Mouse (Mus musculus): Measurements from ENCODE around the gene Gm11361. TPM values are rescaled to one million over a fixed set of nuclear protein-coding genes. Genes with fewer than 3 reads are reported as not detected.

Gene Gm11361
- polyA plus RNA-seq (2015; fragmentation: Nextera tagmentation; extraction: Ambion mirVana): 2.6 and 3.0 TPM in 2 replicates

DNA sequence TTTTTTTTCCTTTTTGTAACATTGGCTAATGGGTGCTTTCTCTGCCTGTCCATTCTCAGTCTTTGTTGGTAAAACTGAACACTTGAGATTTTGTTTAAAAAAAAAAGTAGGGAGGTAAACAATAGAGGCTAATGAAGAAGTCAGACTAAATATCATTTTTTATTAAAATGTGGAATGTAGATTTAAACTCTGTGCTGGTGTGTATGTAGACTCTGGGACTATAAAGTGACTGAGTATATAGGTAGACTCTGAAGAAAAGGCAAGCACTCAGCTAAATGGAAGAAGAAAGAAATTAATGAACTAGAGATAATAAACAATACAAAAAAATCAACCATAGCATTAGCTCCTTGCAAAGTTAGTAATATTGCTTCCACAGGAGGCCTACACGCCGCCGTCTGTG is at the start of gene Gm11361:
Gene Gm11361, plus strand, starts transcription at position 301 of the 400 bp plus-strand sequence.
- no peaks in the 10 kb centered on the region for H3K36me3 ChIP-seq
- no peak within 1 kb of the TSS for H3K4me2 ChIP-seq
- no peak within 1 kb of the TSS for H3K9ac ChIP-seq
- H3K9me3 ChIP-seq: no peaks in the 10 kb centered on the region
- no peak within 1 kb of the TSS for H3K27ac ChIP-seq (replicated peaks)
- H3K4me1 ChIP-seq (replicated peaks): no peaks in the 10 kb centered on the region
- WGBS: 96% methylated on average over 3 of the region's 3 CpGs
- no peak within 1 kb of the TSS for H3K4me3 ChIP-seq
- H3K27me3 ChIP-seq: no peaks in the 10 kb centered on the region
- no peak for ATAC-seq (ENCODE audit: low FRiP score, low read depth)

DNA sequence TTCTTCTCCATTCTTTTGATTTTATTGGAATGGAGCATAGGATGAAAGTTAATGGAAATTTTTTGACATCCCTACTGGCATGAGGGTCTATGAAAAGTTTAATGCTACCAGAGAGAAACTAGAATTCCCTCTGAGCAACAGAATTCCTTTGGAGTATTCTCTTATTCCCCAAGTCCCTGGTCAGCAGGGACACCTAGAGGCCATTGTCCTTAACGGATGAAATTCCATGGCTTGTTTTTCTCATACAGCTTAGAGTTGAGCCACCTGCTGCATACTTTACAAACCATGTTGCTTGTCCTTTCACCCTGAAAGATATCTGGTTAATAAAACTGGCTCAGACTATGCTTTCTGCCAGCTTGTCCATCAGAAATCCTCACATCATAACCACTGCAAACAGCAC is 7.1 kb downstream of the Gm11361 start:
- Histone ChIP-seq H3K27me3 (no peaks in the 10 kb centered on the region), H3K36me3 (no peaks in the 10 kb centered on the region), H3K4me2 (no peak overlapping the region), H3K4me3 (no peak overlapping the region), H3K27ac (replicated peaks) (no peak overlapping the region), H3K9me3 (no peaks in the 10 kb centered on the region), H3K4me1 (replicated peaks) (no peaks in the 10 kb centered on the region), H3K9ac (no peak overlapping the region)
- no peak for ATAC-seq (ENCODE audit: low FRiP score, low read depth)
- WGBS: 13% methylated on average over 1 of the region's 1 CpGs

DNA sequence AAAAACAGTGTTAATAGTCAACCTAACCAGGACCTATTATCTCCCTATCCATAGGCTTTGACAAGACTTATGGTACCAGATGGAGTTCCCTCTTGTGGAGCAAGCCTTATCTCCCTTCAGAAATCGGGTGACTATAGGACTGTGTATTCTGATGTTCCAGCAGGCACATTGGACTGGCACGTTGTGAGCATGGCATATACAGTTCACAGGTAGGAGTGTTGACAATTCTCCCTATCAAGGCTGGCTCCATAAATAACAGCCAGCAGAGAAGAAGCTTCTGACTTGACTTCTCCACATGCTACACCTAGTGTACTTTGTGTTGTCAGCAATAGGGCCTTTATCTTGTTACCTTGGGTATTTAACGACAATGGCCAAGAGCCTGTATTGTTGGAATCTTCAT is 30.0 kb downstream of the Gm11361 start:
- H3K9ac ChIP-seq: no peak overlapping the region
- no peak overlapping the region for H3K4me3 ChIP-seq
- no peaks in the 10 kb centered on the region for H3K9me3 ChIP-seq
- H3K36me3 ChIP-seq: no peaks in the 10 kb centered on the region
- H3K27me3 ChIP-seq: no peaks in the 10 kb centered on the region
- H3K27ac ChIP-seq (replicated peaks): no peak overlapping the region
- H3K4me2 ChIP-seq: no peak overlapping the region
- no peak for ATAC-seq (ENCODE audit: low FRiP score, low read depth)
- 91% methylated on average over 3 of the region's 3 CpGs for WGBS
- H3K4me1 ChIP-seq (replicated peaks): no peaks in the 10 kb centered on the region

DNA sequence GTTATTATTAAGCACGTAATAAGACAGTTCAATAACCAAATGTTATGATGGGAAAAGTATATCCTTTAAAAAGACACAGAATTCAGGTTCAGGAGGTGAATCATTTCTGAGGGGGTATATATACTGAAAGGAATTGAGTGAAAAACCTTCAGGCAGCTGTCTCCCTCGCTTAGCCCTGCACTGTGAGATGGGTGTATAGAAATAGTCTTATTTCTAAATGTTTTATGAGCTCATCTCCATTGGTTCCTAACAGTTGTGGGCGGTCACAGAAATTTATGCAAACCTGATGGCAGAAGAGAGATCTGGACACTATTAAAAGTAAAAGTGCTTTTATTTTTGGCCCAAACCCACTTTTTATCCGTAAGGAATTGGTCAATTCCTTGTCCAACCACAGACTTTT is 36.9 kb downstream of the Gm11361 start:
- no peak for ATAC-seq (ENCODE audit: low FRiP score, low read depth)
- H3K9ac ChIP-seq: no peak overlapping the region
- WGBS: 63% methylated on average over 4 of the region's 4 CpGs
- no peak overlapping the region for H3K4me3 ChIP-seq
- H3K9me3 ChIP-seq: no peaks in the 10 kb centered on the region
- H3K27me3 ChIP-seq: no peaks in the 10 kb centered on the region
- peaks cover 26% of the 10 kb centered on the region for H3K4me1 ChIP-seq (replicated peaks)
- H3K36me3 ChIP-seq: no peaks in the 10 kb centered on the region
- H3K27ac ChIP-seq (replicated peaks): peak overlapping the region; percentile 80
- no peak overlapping the region for H3K4me2 ChIP-seq

DNA sequence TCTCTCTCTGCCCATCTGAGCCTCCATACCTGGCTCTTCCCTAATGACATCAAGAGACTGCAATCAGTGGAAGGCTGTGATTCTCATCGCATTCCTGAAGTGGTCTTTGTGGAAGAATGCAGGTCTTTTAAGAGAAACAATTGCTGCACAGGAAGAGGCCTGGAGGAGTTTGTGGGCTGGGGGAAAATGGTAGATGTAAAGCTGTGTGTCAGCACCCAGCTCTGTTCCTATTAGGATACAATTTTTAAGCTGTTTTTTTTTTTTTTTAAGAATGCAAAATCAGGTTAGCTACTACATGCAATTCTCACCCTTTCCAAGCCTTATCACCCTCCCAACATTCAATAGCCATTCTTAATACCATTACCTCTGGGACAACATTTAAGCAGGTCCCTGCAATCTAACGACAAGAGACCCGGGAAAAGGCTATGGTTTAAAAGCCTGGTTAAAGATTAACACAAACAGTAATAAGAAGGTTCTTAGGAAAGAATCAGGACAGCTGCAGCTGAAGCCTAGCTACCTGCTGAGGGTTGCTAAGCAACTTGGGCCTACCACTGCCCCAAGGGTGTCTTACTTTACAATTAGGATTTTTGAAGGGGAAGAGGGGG is 37.5 kb downstream of the Gm11361 start:
- no peak overlapping the region for H3K9ac ChIP-seq
- no peaks in the 10 kb centered on the region for H3K9me3 ChIP-seq
- no peaks in the 10 kb centered on the region for H3K36me3 ChIP-seq
- H3K4me2 ChIP-seq: 0 out of 2 replicates have a peak overlapping the region, but pooled peaks have one; percentile 27
- no peak overlapping the region for H3K4me3 ChIP-seq
- H3K27ac ChIP-seq (replicated peaks): peak overlapping the region; percentile 80
- no peaks in the 10 kb centered on the region for H3K27me3 ChIP-seq
- WGBS: 1% methylated on average over 3 of the region's 3 CpGs
- peak; percentile 86 for ATAC-seq (ENCODE audit: low FRiP score, low read depth)
- H3K4me1 ChIP-seq (replicated peaks): peaks cover 26% of the 10 kb centered on the region

DNA sequence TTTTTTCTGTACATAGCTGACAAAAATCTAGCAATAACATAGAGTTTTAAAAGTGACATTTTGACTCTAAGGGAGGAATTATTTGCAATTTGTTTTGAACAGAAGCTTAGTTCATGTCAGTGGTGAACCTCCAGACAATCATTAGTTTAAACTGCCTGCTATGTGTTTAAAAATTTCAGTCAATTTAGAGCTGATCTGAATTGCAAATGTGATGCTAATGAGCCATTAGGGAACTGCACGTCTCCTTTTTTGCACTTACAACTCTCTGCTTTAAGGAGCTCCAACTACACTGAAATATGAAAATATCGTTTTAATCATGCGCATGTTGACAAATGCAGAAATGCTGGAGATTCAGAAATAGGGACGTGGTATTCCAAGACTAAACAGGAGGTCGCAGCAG is 38.2 kb downstream of the Gm11361 start:
- 22% methylated on average over 5 of the region's 5 CpGs for WGBS
- H3K4me3 ChIP-seq: no peak overlapping the region
- H3K4me2 ChIP-seq: peak overlapping the region; percentile 27; the same call in 1 of the 2 replicates
- ATAC-seq (ENCODE audit: low FRiP score, low read depth): peak; percentile 71
- peak overlapping the region; percentile 79 for H3K27ac ChIP-seq (replicated peaks)
- H3K36me3 ChIP-seq: no peaks in the 10 kb centered on the region
- no peaks in the 10 kb centered on the region for H3K9me3 ChIP-seq
- no peaks in the 10 kb centered on the region for H3K27me3 ChIP-seq
- no peak overlapping the region for H3K9ac ChIP-seq
- peaks cover 26% of the 10 kb centered on the region for H3K4me1 ChIP-seq (replicated peaks)

DNA sequence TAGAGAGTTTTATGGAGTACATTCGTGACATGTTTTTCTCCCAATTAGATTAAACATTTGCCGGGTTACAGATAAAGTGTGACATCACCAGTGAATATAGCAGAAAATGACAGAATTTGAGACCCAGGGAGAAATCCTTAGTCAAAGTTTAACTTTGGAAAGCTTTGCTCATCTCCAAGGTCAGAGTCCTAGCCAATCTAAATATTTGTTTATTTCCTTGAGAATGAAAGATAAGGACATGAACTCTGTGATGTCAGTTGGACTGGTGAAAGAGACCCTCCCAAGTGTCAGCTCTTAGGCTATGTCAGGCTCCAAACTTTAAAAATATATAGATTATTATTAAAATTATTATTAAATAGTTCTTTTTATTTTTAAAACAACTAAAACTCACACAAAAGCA is 39.8 kb downstream of the Gm11361 start:
- Histone ChIP-seq H3K27me3 (no peaks in the 10 kb centered on the region), H3K27ac (replicated peaks) (no peak overlapping the region), H3K9me3 (no peaks in the 10 kb centered on the region), H3K36me3 (no peaks in the 10 kb centered on the region), H3K4me1 (replicated peaks) (peaks cover 26% of the 10 kb centered on the region), H3K9ac (no peak overlapping the region), H3K4me3 (no peak overlapping the region), H3K4me2 (no peak overlapping the region)
- ATAC-seq (ENCODE audit: low FRiP score, low read depth): no peak
- 85% methylated on average over 2 of the region's 2 CpGs for WGBS

DNA sequence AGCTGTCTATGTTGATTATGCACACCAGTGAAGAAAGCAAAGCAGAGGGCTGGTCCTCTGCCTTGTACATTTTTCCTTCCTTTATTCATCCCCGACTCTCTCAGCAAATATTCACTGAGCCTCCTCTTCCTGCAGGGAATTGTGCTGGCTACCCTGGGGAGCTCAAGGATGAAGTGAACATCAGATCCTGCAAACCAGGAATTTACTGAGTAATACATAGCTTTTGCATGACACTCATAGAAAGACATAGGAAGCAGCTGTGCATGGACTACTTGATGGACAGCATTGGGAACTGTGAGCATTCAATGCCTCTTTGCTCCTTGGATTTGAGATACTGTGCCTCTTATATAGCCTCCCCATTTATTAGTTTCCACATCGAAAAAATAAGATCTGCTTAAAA is 40.2 kb downstream of the Gm11361 start:
- no peak for ATAC-seq (ENCODE audit: low FRiP score, low read depth)
- no peaks in the 10 kb centered on the region for H3K27me3 ChIP-seq
- H3K27ac ChIP-seq (replicated peaks): 0 out of 2 replicates have a peak overlapping the region, but pooled peaks have one; percentile 3
- 0 out of 2 replicates have a peak overlapping the region, but pooled peaks have one; percentile 4 for H3K4me2 ChIP-seq
- 64% methylated on average over 2 of the region's 2 CpGs for WGBS
- H3K9ac ChIP-seq: no peak overlapping the region
- peaks cover 26% of the 10 kb centered on the region for H3K4me1 ChIP-seq (replicated peaks)
- no peaks in the 10 kb centered on the region for H3K9me3 ChIP-seq
- H3K36me3 ChIP-seq: no peaks in the 10 kb centered on the region
- no peak overlapping the region for H3K4me3 ChIP-seq

Other genes with a start within 250 kb of the Gm11361 start
- gene Prl4a1, start 241.3 kb upstream of the Gm11361 start, polyA plus RNA-seq (2015; fragmentation: Nextera tagmentation; extraction: Ambion mirVana): not detected in 2 replicates
- gene Prl5a1, start 115.0 kb upstream of the Gm11361 start, polyA plus RNA-seq (2015; fragmentation: Nextera tagmentation; extraction: Ambion mirVana): not detected in 2 replicates